Mouse (Mus musculus): ENCODE results near the gene Nek1.

- TF ChIP-seq POLR2A (IDR thresholded peaks at IDR 0.05; ENCODE audit: control insufficient read depth, low read depth, low read length) (no peak), CTCF (IDR thresholded peaks at IDR 0.05; ENCODE audit: control insufficient read depth, insufficient read depth, insufficient replicate concordance, low read depth, low read length) (no peak)
Measured at GRCm38 (mm10) chr8:60965741-60966140, 27.3 kb upstream of the Nek1 start.
